Mouse (Mus musculus): ENCODE data around the gene Nmd3.

The Nmd3 gene

DNA sequence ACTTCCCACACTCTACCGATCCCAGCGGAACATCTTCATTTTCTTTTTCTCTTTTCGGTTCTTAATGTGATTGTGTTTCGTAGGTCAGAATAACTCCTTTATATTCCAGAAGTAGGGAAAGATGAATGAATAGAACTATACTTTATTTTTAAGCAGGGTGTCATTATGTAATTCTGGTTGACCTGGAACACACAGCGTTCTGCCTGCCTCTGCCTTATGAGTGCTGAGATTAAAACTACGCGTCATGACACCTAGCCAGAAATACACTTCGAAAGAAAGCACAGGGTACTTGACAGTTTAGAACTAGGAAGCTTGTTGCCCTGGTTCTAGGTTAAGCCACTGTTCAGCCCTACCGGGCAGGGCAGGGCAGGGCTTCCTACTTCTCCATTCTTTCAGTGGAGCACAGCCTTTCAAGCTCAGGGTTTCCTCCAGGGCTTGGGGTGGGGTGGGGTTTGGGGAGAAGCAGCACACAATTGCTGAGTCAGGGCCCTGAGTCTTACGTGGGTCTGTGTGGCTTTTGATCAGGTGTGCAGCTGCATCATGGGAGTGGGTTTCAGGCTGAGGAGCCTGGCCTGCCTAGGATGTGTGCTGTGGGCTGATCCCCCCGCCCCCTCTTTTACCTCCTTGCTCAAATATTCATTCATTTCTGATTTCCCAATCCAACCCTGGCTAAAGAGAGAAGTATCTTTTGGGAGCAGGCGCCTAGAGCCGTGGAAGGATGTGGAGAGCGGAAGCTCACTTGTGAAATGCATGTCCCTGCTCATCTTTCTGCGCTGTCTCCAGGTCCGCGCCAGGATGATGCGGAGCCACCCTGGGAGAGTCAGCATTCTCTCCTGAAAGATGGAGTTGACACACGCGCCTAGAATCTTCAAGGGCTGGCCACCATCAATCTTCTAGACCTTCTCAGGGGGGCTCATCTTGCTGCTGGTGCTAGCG, 42.1 kb downstream of the Nmd3 start:
- DNase-seq (ENCODE audit: low read depth) = no peak

DNA sequence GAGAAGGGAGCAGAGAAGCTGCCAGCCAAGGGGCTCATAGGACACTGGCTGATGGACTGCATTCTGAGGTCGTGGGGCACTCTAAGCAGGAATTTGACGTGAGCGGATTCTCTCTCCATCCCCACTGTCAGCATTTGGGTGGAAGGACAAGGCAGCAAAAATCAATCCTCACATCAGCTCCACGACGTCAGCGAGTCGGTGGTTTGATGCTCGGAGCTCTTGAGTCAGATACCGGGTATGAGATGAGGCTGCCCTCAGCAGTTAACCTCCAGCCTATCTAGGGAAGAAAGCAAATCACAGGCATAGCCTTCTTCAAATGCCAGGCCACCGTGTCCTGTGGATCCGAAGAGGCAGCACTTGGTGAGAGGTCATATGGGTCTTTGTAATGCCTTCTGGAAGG, 43.4 kb downstream of the Nmd3 start:
- no peak for DNase-seq (ENCODE audit: low read depth)

DNA sequence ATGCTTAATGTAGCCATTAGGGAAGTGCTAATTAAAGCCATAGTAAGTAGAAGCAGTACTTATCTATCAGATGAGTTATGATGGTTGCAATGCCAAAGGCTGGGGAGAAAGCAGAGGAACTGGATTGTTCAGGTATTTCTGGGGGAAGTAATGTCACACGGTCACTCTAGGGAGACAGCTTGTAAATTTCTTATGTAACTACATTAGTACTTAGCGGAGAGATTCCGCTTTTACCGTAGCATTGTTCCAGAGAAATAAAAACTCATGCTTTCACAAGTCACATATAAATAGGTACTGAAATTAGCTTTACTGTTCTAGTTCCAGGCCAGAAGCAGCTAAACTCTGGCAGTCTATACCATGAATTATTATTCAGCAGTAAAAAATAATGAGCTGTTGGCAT, 47.4 kb downstream of the Nmd3 start:
- DNase-seq (ENCODE audit: low read depth) = no peak

DNA sequence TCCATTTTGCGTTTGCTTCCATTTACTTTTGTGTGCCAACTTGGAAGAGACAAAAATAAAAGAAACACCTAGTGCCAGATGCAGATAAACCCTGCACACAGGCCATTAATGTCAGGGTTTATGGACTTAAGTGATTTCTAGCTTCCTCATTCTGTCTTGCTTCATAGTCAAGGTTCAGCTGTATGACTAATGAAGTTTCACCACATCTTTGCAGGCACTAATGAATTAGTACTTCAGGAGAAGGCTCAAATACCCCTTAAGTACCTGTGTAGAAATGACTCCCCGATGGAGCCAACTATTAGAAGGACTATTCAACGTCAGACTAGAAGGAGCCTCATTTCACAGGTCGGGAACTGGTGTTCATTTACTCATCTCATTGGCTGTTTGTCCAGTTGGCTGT, 51.6 kb downstream of the Nmd3 start:
- DNase-seq (ENCODE audit: low read depth) = no peak

DNA sequence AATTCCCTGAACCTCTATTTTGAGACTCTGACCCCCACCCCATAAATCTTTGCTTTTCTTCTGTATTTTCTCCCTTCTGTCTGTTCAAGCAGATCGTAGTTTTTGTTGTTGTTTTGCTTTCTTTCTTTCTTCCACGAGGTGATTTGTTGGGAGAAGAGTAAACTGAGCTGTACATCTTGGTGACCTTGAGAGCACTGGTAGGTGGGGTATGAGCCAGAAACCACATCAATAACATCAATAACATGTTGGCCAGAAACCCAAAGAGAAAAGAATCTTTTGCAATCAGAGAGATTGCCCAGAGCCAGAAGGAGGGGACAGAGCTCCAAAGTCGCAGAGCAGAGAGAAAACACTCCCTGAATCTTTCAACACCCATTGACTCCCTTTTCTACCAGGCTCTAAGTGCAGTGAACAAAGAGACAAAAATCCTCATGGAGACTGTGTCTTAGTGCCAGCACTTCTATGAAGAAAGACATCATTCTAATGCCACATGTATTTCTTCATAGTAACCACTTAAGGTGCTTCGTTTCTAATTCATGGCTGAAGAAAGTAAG, 57.5 kb downstream of the Nmd3 start:
- DNase-seq (ENCODE audit: low read depth) = no peak

DNA sequence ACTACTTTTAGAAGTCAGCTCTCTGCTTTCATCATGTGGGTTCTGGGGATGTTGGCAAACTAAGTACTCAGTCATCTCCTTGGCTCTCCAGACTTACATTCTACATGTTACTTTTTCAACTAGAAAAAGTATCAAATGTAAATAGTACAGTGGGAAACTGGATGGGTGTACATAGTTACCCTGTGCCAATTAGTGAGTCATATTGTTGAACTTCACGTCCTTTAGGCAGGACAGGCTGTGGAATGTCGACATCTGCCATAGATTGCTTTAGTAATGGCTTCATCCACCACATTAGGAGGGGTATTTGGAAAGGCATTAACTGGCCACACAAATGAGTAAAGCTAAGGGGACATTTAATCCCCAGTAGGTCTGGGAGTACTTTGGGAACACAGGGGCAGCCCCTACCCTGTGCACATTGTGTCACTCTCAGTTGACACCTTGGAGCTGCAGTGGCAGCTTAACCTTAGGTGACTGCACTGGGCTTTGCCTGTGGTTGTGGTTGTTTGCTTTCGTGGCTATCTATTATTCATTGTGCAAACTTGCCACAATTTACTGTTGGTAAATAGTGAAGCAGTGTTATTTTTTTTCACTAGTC, 71.1 kb downstream of the Nmd3 start:
- DNase-seq (ENCODE audit: low read depth) = no peak

DNA sequence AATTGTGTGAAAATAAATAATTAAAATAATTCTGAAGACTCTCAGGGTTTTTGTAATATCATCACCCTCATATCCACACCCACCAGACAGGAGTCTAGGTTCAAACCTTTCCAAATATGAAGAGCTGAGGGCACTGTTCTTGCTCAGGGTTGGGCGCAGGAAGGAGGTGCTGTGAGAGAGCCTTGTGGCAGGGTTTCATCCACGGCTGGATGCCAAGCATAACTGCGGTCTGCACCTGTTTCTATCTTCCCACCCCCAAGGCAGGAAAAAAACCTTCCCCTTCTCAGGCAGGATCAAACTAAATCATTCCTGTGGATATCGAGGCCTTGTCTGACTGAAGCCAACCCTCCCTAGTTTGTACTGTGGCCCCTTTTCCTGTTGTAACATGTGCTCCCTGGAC, 75.7 kb downstream of the Nmd3 start:
- DNase-seq (ENCODE audit: low read depth) = no peak

DNA sequence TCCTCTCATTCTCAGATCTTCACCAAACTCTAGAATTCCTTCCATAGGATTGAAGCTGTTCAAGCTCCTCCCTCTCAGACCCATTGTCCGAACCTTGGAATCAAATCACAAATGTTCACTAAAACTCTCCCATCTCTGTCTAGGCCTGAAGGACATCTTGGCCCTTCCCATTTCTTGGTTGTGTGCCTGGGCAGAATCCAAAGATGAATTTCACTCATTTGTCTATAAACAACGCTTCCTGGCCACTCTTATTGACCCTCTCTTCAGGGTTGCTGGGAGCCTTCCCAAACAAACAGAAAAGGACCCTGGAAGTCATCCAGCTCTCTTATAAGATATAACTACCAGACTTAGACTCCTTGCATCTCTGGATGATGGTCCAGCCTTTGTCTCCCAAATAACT, 76.2 kb downstream of the Nmd3 start:
- no peak for DNase-seq (ENCODE audit: low read depth)

DNA sequence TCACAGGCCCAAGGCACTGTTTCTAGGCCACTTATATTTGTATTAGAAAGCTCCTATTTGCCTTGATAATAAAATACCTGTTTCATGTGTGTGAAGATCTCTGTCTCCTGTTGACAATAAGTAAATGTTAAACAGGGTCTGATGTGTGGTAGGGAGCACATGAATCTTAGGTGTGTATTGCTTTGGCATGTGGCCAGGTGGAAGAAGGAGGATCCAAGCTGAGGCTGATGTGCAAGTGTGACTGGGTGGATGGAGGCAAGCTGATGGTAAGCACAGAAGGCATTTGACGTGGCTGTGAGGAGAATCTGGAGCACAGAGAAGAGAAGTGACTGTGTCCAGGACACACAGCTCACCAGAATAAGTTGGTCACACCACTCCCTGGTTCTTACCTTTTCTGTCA, 77.3 kb downstream of the Nmd3 start:
- DNase-seq (ENCODE audit: low read depth) = no peak

DNA sequence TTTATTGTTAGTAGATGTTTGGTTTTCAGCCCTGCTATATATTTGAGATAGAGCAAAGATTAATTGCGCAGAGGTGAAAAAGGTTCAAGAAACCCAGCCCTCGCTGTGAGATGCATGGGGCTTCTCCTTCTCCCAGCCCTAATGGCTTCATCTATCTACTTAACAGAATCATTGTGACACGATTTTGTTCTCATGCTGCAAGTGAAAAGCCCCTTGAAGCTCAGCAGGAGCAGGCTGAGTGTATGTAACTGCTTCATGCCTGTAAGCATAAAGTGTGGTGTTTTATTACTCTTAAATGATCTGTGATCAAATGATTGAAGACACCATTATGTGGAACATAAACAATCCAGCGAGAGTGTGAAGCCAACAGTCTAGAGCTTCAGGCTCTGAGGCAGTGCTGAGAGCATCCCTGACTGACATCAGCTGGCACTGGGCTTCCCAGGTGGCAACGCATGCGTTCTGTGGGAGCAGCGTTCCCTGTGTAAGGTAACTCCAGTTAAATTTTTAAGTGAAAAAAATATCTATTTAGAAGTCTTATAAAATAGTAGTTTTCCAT, 79.1 kb downstream of the Nmd3 start:
- DNase-seq (ENCODE audit: low read depth) = no peak

DNA sequence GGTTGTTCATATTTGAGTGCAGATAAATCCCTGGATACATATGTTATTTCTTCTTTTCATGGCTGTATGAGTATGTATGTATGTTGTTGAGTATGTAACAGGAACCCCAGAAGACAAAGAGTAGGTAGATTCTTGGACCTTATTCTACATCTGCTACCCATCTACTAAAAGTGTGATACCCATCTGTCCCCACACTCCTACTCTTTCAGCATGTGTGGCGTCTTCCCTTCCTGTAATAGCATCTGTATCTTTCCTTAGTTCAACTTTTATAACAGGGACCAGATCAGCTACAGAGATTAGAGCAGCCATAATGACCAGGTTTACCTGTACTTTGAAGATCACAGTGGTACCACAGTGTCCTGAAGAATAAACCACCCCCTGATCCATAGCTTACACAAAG, 81.4 kb downstream of the Nmd3 start:
- DNase-seq (ENCODE audit: low read depth) = no peak
